Mouse (Mus musculus) embryonic facial prominence, embryonic 15.5 days (tissue): ENCODE data around the gene Slc35b1. TPM values are rescaled to one million over a fixed set of nuclear protein-coding genes. Genes with fewer than 3 reads are reported as not detected.

ENCODE experiments used
- ATAC-seq: fragments of 200-750 bp; cut with Nextera tagmentation; 2 replicates; pipeline ENCODE4 v1.8.0; 2017; ENCODE audit warnings: low read depth, moderate TSS enrichment; ENCODE audit not compliant: insufficient number of reproducible peaks, low FRiP score, low TSS enrichment
- H3K27ac ChIP-seq: fragments of 300-500 bp; sonication (generic); replicated peaks from 2 replicates; pipeline ENCODE4 v1.5.1; 2015; ENCODE audit warnings: mild to moderate bottlenecking, inconsistent platforms
- H3K27me3 ChIP-seq: fragments of 300-500 bp; sonication (generic); 2 replicates; pipeline ENCODE4 v1.6.1; 2015; ENCODE audit warnings: inconsistent platforms
- H3K36me3 ChIP-seq: fragments of 300-500 bp; sonication (generic); 2 replicates; pipeline ENCODE4 v1.6.1; 2015; ENCODE audit warnings: mild to moderate bottlenecking, inconsistent platforms
- H3K4me1 ChIP-seq: fragments of 300-500 bp; sonication (generic); 2 replicates; pipeline ENCODE4 v1.6.1; 2015; ENCODE audit warnings: inconsistent platforms
- H3K4me2 ChIP-seq: fragments of 300-500 bp; sonication (generic); replicated peaks from 2 replicates; pipeline ENCODE4 v1.6.1; 2015; ENCODE audit warnings: mild to moderate bottlenecking, inconsistent platforms
- H3K4me3 ChIP-seq: fragments of 300-500 bp; sonication (generic); replicated peaks from 2 replicates; pipeline ENCODE4 v1.5.1; 2015; ENCODE audit warnings: mild to moderate bottlenecking, inconsistent platforms
- H3K9ac ChIP-seq: fragments of 300-500 bp; sonication (generic); 2 replicates; pipeline ENCODE4 v1.6.1; 2015; ENCODE audit warnings: inconsistent platforms
- H3K9me3 ChIP-seq: fragments of 300-500 bp; sonication (generic); replicated peaks from 2 replicates; pipeline ENCODE4 v1.6.1; 2016; ENCODE audit warnings: inconsistent platforms
- WGBS: fragments of 180-500 bp; shearing (Covaris S2); methylation state at CpG from one replicate; pipeline ENCODE4 v1.1.7; 2015; 5-methylcytosine and 5-hydroxymethylcytosine counted together
- polyA plus RNA-seq: library from polyadenylated mRNA; unstranded; fragments of >200 nt; fragmentation: Nextera tagmentation; extraction: Ambion mirVana; gene quantifications from 2 replicates; pipeline ENCODE4 v1.2.1, GENCODE M21; 2015

The Slc35b1 gene
- polyA plus RNA-seq, 1 experiment from 2014 or later: 100 TPM

DNA sequence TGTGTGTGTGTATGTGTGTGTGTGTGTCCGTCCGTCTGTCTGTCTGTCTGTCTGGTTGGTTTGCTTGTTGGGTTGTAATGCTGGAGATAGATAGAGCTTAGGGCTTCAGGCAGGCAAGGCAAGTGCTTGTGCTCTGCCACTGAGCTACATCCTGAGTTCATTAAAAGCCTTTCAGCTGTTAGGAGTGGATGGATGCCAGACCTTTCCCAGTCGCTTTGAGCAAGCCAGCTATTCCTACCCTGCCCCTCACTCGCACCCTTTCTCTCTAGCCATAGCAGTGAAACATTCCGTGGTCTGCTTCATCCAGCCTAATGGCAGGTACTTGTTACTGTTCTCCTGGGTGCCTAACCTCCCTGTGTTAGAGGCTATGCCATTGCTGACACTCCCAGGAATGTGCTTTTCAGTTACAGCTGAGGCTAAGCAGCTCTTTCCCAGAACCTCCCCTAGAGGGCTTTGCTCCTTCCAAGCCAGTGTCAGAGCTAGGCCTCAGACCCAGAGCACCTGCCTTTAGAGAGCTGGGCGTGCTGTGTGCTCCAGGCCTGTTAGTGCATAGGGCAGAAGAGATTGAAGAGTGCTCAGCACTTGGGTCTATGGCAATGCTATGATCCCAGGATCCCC, 18.1 kb upstream of the Slc35b1 start:
- ATAC-seq: no peak
- no peak overlapping the region for H3K4me3 ChIP-seq
- peaks cover 18% of the 10 kb centered on the region; the same call in 1 of the 2 replicates for H3K36me3 ChIP-seq
- 65% methylated on average over 6 of the region's 6 CpGs for WGBS
- no peak overlapping the region for H3K4me2 ChIP-seq
- no peaks in the 10 kb centered on the region for H3K9me3 ChIP-seq
- H3K27ac ChIP-seq: peak overlapping the region; percentile 65
- peaks cover 26% of the 10 kb centered on the region for H3K4me1 ChIP-seq
- H3K9ac ChIP-seq: no peak overlapping the region
- H3K27me3 ChIP-seq: no peaks in the 10 kb centered on the region

DNA sequence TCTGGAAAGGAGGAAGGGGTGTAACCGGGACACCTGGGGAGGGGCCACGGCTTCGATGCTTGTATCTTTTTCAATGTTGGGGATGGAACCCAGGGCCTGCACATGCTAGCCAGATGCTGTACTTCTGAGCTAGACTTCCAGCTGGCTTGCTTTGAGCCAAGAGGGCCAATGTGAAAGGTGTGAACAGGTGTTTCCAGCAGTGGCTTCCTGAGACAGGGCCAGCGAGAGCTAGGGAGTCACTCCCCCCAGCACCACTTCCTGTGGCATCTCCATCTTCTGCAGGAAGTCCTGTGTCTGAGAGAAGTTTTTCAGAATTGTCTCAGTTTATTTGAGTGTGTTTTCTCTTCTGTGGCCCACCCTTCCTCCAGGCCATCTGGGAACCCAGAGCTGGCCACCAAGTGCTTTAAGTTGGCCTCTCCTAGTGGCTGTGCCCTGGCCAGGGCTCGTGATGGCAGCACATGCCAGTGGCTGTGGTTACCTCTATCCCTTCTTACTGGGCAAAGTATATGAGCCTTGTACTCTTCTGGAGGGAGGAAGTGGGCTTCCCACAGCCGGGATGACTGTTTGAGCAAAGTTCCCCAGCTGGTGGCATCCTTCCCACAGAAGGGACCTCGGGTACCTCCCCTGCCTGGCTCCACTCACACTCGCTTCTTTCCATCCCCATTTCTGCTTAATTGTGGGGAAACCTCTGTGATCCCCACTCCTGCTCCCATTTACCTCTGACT, 17.3 kb upstream of the Slc35b1 start:
- Histone ChIP-seq H3K4me2 (no peak overlapping the region), H3K4me3 (no peak overlapping the region), H3K9me3 (no peaks in the 10 kb centered on the region), H3K27me3 (no peaks in the 10 kb centered on the region), H3K36me3 (peaks cover 24% of the 10 kb centered on the region), H3K9ac (no peak overlapping the region), H3K4me1 (peaks cover 26% of the 10 kb centered on the region), H3K27ac (no peak overlapping the region)
- no peak for ATAC-seq
- 77% methylated on average over 8 of the region's 8 CpGs for WGBS

DNA sequence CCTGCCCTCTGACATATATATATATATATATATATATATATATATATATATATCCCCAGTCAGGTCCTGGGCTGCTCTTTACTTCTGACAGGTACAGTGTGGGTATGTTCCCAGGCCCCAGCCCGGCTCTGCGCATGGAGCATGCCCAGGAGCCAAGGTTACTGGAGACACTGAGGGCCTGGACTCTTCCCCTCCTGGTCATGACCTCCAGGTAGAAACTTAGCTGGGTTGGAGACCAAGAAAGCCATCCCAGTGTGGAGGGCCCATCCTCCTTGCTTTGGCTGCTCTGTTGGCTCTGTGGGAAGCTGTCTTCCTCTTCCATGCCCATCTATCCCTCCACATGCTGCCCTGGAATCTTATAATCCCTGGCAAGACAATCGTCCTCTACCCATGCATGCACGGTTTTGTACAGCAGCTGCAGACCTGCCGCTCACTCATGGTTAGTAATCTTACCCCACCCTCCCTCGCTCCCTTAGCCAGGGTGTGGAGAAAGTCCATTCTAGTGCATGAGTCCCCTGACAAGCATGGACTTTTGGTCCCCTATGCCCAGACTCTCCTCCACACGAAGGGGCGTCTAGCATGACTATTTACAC, 16.2 kb upstream of the Slc35b1 start:
- H3K36me3 ChIP-seq: peaks cover 36% of the 10 kb centered on the region
- H3K4me3 ChIP-seq: no peak overlapping the region
- no peak overlapping the region for H3K27ac ChIP-seq
- H3K27me3 ChIP-seq: no peaks in the 10 kb centered on the region
- 87% methylated on average over 8 of the region's 8 CpGs for WGBS
- H3K4me1 ChIP-seq: peaks cover 26% of the 10 kb centered on the region
- H3K9ac ChIP-seq: no peak overlapping the region
- H3K9me3 ChIP-seq: no peaks in the 10 kb centered on the region
- no peak for ATAC-seq
- no peak overlapping the region for H3K4me2 ChIP-seq

DNA sequence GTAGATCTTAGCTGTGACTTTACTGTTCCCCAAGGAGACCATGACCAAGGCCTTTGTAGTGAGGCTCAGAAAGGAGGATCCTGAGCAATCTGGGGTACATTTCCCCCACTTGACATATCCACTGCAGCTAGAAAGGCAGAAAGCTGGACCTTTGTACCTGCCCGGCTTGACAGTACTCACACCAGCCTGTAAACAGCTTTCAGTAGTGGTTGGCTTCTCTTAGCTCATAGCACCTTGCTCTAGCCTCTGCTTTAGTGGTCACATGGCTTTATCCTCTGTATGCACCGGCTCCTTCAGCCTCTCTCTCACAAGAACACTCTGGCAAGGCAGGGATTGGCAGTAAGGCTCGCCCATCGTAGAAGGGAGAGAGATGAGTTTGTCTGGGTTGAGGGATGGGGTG, 15.6 kb upstream of the Slc35b1 start:
- no peak overlapping the region for H3K4me3 ChIP-seq
- ATAC-seq: no peak
- no peaks in the 10 kb centered on the region for H3K27me3 ChIP-seq
- peaks cover 41% of the 10 kb centered on the region for H3K36me3 ChIP-seq
- H3K4me2 ChIP-seq: no peak overlapping the region
- H3K4me1 ChIP-seq: peaks cover 26% of the 10 kb centered on the region
- 91% methylated on average over 4 of the region's 4 CpGs for WGBS
- H3K9ac ChIP-seq: no peak overlapping the region
- H3K9me3 ChIP-seq: no peaks in the 10 kb centered on the region
- H3K27ac ChIP-seq: no peak overlapping the region

DNA sequence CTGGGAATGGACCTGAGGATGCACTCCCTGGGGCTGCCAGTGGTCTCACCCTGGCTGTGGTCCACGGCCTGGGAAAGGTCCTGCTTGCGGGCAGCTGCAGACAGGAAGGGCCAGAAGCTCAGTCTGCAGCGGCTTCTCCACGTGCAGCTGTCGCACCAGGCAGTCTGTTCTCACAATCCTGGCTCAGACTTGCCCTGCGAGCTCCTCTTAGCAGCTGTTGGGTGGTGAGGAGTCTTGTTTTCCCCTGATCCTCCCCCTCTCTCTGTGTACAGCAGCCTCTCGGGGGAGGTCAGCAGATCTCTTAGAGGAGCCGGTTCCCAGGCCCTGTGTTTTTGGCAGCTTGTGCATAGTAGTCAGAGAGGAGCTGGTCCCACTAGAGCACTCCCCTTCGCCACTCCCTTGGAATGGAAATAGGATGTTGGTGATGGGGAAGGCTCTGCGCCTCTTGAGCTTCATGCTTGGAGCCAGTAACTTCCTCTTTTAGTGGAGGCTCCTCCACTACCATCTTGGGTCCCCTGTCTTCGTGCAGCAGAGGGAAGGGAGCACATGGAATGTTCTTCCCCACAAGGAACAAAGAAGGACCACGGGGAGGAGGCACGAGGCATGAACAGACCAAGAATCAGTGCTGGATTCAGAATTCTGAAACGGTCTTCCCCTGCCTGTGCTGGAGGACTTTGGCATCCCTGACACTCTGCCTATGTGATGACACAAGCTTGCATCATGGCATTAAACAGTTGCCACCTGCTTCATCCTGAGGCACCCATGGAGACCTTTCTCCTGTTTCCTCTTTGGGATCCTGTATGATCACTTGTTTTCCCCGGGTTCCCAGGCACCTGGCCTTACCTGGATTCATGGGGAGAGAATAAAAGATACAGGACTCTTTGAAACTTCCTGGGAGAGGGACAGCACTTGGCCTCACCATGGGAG, 14.3 kb upstream of the Slc35b1 start:
- H3K9me3 ChIP-seq: no peaks in the 10 kb centered on the region
- peaks cover 45% of the 10 kb centered on the region for H3K36me3 ChIP-seq
- H3K27ac ChIP-seq: peak overlapping the region; percentile 48; the same call in 1 of the 2 replicates
- 54% methylated on average over 15 of the region's 15 CpGs for WGBS
- no peak overlapping the region for H3K9ac ChIP-seq
- H3K4me1 ChIP-seq: peaks cover 25% of the 10 kb centered on the region
- ATAC-seq: peak; percentile 76
- H3K4me2 ChIP-seq: no peak overlapping the region
- no peaks in the 10 kb centered on the region for H3K27me3 ChIP-seq
- H3K4me3 ChIP-seq: no peak overlapping the region

DNA sequence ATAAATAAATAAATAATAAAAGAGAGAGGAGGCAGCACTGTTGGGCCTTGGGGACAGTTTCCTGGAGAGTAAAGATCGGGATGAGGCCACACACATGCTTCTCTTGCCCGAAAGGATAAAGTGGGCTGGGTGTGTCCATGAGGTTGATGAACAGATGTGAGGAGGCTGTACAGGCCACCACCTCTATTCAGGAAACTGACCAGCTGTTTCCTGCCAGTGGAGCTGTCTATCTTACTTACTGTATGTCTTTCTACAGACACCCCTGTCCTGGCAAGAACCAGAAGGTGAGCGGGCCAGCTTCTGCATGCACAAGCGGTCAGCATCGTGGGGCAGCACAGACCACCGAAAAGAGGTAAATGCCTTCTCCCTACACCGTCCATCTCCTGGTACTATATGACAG, 13.3 kb upstream of the Slc35b1 start:
- H3K4me3 ChIP-seq: no peak overlapping the region
- 86% methylated on average over 7 of the region's 7 CpGs for WGBS
- no peak for ATAC-seq
- peaks cover 53% of the 10 kb centered on the region for H3K36me3 ChIP-seq
- peaks cover 16% of the 10 kb centered on the region for H3K4me1 ChIP-seq
- no peaks in the 10 kb centered on the region for H3K27me3 ChIP-seq
- no peak overlapping the region for H3K4me2 ChIP-seq
- H3K27ac ChIP-seq: no peak overlapping the region
- H3K9ac ChIP-seq: no peak overlapping the region
- H3K9me3 ChIP-seq: no peaks in the 10 kb centered on the region

DNA sequence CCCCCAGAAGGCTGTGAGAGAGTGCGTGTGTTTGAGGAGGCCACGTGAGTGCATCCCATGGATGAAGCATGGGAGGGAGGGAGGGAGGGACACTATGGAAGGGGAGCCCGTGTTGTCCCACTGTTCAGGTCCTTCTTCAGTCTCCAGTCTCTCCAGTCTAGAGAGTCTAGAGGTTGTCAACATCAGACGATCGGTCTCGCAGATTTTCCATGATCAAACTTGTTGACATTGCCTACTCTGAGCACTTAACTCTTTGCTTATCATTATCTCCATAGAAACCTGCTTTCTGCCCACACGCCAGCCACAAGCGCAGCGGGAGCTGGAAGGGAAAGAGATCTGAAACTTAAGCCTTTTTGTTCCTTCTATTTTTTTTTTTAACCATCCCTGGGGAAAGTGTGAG, 5.6 kb upstream of the Slc35b1 start:
- Histone ChIP-seq H3K27ac (no peak overlapping the region), H3K4me3 (no peak overlapping the region), H3K36me3 (peaks cover 75% of the 10 kb centered on the region), H3K9ac (no peak overlapping the region), H3K4me2 (no peak overlapping the region), H3K9me3 (no peaks in the 10 kb centered on the region), H3K4me1 (no peaks in the 10 kb centered on the region), H3K27me3 (no peaks in the 10 kb centered on the region)
- ATAC-seq: no peak
- 78% methylated on average over 9 of the region's 9 CpGs for WGBS

DNA sequence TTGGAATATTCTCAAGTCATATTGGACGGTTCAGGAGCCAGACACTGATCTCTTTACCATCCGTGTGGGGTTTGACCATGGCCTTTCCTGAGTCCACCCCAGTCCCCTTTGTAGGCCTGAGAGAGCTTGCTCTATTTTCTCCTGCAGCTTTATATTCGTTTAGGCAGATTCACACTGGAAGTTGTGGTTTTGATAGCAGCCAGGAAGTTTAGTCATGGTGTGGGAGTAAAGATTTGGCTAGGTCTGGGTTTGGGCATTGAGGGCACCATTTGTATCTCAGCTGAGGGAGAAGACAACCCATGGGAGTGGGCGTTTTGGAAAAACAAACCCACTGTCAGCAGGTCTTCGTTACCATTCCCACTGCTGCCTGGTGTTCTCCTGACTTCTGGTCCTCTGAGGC, 4.9 kb upstream of the Slc35b1 start:
- Histone ChIP-seq H3K36me3 (peaks cover 71% of the 10 kb centered on the region), H3K9ac (no peak overlapping the region), H3K4me1 (no peaks in the 10 kb centered on the region), H3K9me3 (no peaks in the 10 kb centered on the region), H3K27ac (no peak overlapping the region), H3K4me2 (no peak overlapping the region), H3K4me3 (no peak overlapping the region), H3K27me3 (no peaks in the 10 kb centered on the region)
- WGBS: 73% methylated on average over 5 of the region's 5 CpGs
- ATAC-seq: no peak

DNA sequence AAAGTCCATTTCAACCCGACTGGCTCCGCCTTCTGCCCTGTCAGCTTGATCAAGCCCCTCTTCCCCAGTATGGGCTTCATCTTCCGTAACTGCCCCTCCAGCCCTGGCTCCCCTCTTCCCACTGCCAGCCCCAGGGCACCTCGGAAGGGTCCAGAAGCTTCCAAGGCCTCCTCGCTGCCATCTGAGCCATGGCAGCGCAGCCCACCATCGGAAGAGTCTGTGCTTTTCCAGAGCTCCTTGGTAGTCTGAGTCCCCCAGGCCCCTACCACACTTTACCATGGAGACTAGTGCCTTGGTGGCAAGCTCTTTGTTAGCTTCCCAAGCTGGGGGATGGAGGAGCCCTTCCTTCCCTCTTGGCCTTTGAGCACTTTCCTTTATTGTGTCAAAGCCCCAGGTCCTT, 3.8 kb upstream of the Slc35b1 start:
- Histone ChIP-seq H3K36me3 (peaks cover 59% of the 10 kb centered on the region), H3K9me3 (no peaks in the 10 kb centered on the region)

DNA sequence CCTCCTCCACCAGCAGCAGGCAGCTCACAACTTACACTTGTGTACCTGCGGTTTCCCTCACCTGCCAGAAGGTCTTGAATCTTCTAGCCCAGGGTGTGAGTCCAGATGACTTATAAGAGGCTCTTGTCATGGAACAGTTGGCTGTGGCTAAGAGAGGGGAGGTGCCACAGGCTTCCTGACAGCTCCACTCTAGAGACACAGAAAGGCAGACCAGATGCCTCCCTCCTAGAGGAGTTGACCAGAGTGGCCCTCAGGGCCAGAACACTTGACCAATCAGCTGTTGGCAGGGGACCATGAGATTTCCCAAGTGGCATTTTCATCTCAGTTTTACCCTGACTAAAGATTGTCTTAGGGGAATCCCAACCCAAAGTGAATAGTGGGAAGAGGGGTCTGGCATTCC, 3.3 kb upstream of the Slc35b1 start:
- Histone ChIP-seq H3K4me3 (no peak overlapping the region), H3K4me1 (peaks cover 5% of the 10 kb centered on the region), H3K27ac (no peak overlapping the region), H3K27me3 (no peaks in the 10 kb centered on the region), H3K9ac (no peak overlapping the region), H3K36me3 (peaks cover 55% of the 10 kb centered on the region), H3K9me3 (no peaks in the 10 kb centered on the region), H3K4me2 (no peak overlapping the region)
- 87% methylated on average over 1 of the region's 1 CpGs for WGBS
- no peak for ATAC-seq

More for the DNA sequence above, 3.8 kb upstream of the Slc35b1 start:
- no peak overlapping the region for H3K27ac ChIP-seq
- H3K4me2 ChIP-seq: no peak overlapping the region
- no peak overlapping the region for H3K9ac ChIP-seq
- H3K27me3 ChIP-seq: no peaks in the 10 kb centered on the region
- ATAC-seq: no peak
- H3K4me3 ChIP-seq: no peak overlapping the region
- WGBS: 86% methylated on average over 7 of the region's 7 CpGs
- peaks cover 4% of the 10 kb centered on the region for H3K4me1 ChIP-seq
